Mouse (Mus musculus): Measurements from ENCODE around the gene Serpinb1a. TPM values are rescaled to one million over a fixed set of nuclear protein-coding genes. Genes with fewer than 3 reads are reported as not detected.
A peak's percentile ranks its signal among the peaks of the same experiment; 100 is the strongest.
"Not testable (repeated sequence)": the region's sequence is repeated elsewhere in the genome, so short reads cannot be mapped to it uniquely, and the experiment has no call there.

Serpinb1a gene
- polyA plus RNA-seq, 1 experiment from 2014 or later = 0.74 TPM

DNA sequence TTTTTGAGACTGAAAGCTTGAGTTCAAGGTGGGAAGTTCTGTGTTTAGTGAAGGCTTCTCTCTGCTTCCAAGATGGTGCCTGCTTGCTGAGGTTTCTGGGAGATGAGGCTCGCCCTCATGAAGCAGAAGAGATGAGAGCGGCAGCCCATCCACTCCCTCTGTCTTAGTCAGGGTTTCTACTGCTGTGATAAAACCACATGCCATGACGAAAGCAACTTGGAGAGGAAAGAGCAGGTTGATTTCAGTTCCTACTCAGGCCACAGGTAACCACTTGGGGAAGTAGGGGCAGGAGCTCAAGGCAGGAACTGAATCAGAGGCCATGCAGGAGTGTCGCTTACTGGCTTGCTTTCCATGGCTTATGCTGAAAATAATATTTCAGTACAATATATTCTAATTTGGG, 17.2 kb upstream of the Serpinb1a start:
- not testable (repeated sequence) for H3K9ac ChIP-seq (replicated peaks; ENCODE audit: low read length); H3K27me3 ChIP-seq (ENCODE audit: control insufficient read depth, insufficient read depth, low read length); ATAC-seq (replicated peaks; ENCODE audit: insufficient number of reproducible peaks, low FRiP score, low TSS enrichment, low read depth); H3K4me1 ChIP-seq (ENCODE audit: control insufficient read depth, insufficient read depth, low read length); H3K9me3 ChIP-seq (replicated peaks; ENCODE audit: control insufficient read depth, low read length); H3K4me3 ChIP-seq (ENCODE audit: low read depth, low read length); H3K36me3 ChIP-seq (replicated peaks; ENCODE audit: control insufficient read depth, insufficient read depth, low read depth, low read length); H3K4me2 ChIP-seq (ENCODE audit: low read depth, low read length); DNase-seq (ENCODE audit: low spot score); H3K27ac ChIP-seq (replicated peaks; ENCODE audit: low read depth, low read length)
- 82% methylated on average over 4 of the region's 4 CpGs for WGBS

DNA sequence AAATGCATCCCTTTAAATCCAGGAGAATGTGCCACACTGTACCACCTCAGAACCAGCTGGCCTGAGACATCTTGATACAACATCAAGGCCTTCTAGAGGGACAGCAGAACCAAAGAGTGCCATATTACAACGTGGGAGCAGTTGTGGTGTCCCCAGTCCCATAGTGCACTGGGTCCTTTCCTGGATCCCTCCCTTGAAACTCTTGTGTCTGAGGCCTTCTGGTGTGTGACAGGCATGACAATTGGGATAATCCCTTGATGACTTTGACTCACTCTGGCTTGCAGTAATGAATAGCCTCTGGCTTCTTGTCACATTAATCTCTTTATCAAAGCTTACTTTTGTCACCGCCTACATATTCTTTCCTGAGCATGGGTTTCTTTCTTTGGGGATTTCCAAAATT, 16.0 kb upstream of the Serpinb1a start:
- 60% methylated on average over 2 of the region's 2 CpGs for WGBS
- Histone ChIP-seq H3K27me3 (ENCODE audit: control insufficient read depth, insufficient read depth, low read length) (no peaks in the 10 kb centered on the region), H3K4me3 (ENCODE audit: low read depth, low read length) (no peak overlapping the region), H3K9me3 (replicated peaks; ENCODE audit: control insufficient read depth, low read length) (no peaks in the 10 kb centered on the region), H3K9ac (replicated peaks; ENCODE audit: low read length) (no peak overlapping the region), H3K36me3 (replicated peaks; ENCODE audit: control insufficient read depth, insufficient read depth, low read depth, low read length) (no peaks in the 10 kb centered on the region), H3K4me2 (ENCODE audit: low read depth, low read length) (no peak overlapping the region), H3K27ac (replicated peaks; ENCODE audit: low read depth, low read length) (no peak overlapping the region), H3K4me1 (ENCODE audit: control insufficient read depth, insufficient read depth, low read length) (no peaks in the 10 kb centered on the region)
- ATAC-seq (replicated peaks; ENCODE audit: insufficient number of reproducible peaks, low FRiP score, low TSS enrichment, low read depth) = no peak
- DNase-seq (ENCODE audit: low spot score) = no peak

DNA sequence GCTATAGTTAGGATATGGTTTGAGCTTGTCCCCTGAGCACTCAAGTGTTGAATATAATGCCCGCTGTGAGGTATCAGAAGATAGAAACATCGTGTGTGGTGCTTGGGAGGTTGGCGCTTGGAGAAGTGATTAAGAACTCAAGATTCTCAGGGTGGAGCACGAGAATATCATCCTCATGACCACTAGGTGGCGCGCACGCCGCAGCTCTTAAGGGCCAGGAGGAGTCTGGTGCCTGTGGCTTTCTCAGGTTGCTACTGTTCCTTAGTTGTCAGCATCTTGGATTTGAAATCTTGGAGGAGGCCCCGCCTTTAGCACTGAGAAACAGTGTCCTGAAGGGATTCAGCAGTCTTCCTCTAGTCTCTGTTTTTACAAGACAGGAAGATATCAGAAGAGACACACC, 15.5 kb upstream of the Serpinb1a start:
- WGBS = 9% methylated on average over 9 of the region's 9 CpGs
- H3K4me2 ChIP-seq (ENCODE audit: low read depth, low read length) = no peak overlapping the region
- no peaks in the 10 kb centered on the region for H3K9me3 ChIP-seq (replicated peaks; ENCODE audit: control insufficient read depth, low read length)
- no peak; the same call in 1 of the 2 replicates for ATAC-seq (replicated peaks; ENCODE audit: insufficient number of reproducible peaks, low FRiP score, low TSS enrichment, low read depth)
- DNase-seq (ENCODE audit: low spot score) = peak; percentile 82
- no peaks in the 10 kb centered on the region for H3K27me3 ChIP-seq (ENCODE audit: control insufficient read depth, insufficient read depth, low read length)
- no peak overlapping the region for H3K9ac ChIP-seq (replicated peaks; ENCODE audit: low read length)
- no peak overlapping the region for H3K27ac ChIP-seq (replicated peaks; ENCODE audit: low read depth, low read length)
- no peaks in the 10 kb centered on the region for H3K4me1 ChIP-seq (ENCODE audit: control insufficient read depth, insufficient read depth, low read length)
- no peak overlapping the region for H3K4me3 ChIP-seq (ENCODE audit: low read depth, low read length)
- no peaks in the 10 kb centered on the region for H3K36me3 ChIP-seq (replicated peaks; ENCODE audit: control insufficient read depth, insufficient read depth, low read depth, low read length)

DNA sequence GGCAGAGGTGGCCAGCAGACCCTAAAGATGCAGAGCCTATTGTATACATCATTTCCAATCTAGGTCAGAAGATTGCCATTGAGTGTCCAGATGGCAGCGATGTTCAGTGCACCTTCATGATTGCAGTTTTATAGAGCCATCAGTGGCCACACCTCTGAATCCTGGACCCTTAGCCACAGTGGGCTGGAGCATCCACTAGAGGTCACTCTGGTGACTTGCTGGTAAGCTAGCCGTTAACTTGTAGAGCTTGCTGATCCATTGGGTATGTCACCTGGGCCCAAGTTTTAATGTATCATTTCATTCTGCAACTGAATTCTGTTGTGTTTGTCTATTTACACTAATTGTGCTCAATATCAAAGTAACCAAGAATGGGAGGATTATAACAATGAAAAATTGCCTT, 14.6 kb upstream of the Serpinb1a start:
- no peak for DNase-seq (ENCODE audit: low spot score)
- Histone ChIP-seq H3K9me3 (replicated peaks; ENCODE audit: control insufficient read depth, low read length) (no peaks in the 10 kb centered on the region), H3K27ac (replicated peaks; ENCODE audit: low read depth, low read length) (no peak overlapping the region), H3K4me3 (ENCODE audit: low read depth, low read length) (no peak overlapping the region), H3K27me3 (ENCODE audit: control insufficient read depth, insufficient read depth, low read length) (no peaks in the 10 kb centered on the region), H3K4me1 (ENCODE audit: control insufficient read depth, insufficient read depth, low read length) (no peaks in the 10 kb centered on the region), H3K36me3 (replicated peaks; ENCODE audit: control insufficient read depth, insufficient read depth, low read depth, low read length) (no peaks in the 10 kb centered on the region), H3K9ac (replicated peaks; ENCODE audit: low read length) (no peak overlapping the region), H3K4me2 (ENCODE audit: low read depth, low read length) (no peak overlapping the region)
- no peak for ATAC-seq (replicated peaks; ENCODE audit: insufficient number of reproducible peaks, low FRiP score, low TSS enrichment, low read depth)
- WGBS = 63% methylated on average over 2 of the region's 2 CpGs

DNA sequence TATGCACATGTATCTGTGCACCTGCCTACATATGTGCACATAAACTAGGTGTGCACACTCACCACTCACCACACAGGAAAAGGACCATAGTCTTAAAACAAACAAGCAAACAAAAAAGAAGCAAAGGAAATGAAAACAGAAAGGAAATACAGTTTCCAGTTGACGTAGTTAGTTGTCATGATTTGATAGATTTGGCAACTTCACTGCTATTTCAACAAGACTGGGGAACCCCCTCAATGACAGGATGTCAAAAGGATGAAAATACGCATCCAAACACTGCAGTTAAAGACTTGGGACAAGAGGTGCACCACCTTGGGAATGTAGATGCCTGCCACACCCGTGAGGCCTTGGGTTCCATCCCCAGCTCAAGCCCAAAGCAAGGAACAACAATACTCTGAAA, 13.5 kb upstream of the Serpinb1a start:
- not testable (repeated sequence) for H3K27ac ChIP-seq (replicated peaks; ENCODE audit: low read depth, low read length); H3K36me3 ChIP-seq (replicated peaks; ENCODE audit: control insufficient read depth, insufficient read depth, low read depth, low read length); H3K9me3 ChIP-seq (replicated peaks; ENCODE audit: control insufficient read depth, low read length); H3K4me3 ChIP-seq (ENCODE audit: low read depth, low read length); H3K4me2 ChIP-seq (ENCODE audit: low read depth, low read length); H3K4me1 ChIP-seq (ENCODE audit: control insufficient read depth, insufficient read depth, low read length); H3K9ac ChIP-seq (replicated peaks; ENCODE audit: low read length); DNase-seq (ENCODE audit: low spot score); ATAC-seq (replicated peaks; ENCODE audit: insufficient number of reproducible peaks, low FRiP score, low TSS enrichment, low read depth); H3K27me3 ChIP-seq (ENCODE audit: control insufficient read depth, insufficient read depth, low read length)
- WGBS = 79% methylated on average over 1 of the region's 3 CpGs

DNA sequence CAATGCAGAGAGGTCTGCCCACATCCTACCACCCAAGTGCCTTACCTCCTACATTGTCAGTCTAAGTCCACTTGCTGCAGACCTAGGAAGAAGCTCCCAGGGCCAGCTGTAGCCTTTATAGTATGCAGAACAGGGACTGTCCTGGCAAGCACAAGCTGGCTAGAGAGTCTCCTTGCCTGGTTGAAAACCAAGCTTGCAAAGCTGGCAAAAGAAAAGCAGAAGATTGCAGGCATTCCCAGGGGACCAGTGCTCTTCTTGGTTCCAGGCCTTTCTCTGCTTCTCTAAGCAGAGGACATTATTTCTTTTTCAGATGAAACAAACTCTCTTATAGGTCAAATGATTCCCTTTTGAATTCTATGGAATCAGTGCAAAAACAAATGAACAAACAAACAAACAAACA, 12.5 kb upstream of the Serpinb1a start:
- Histone ChIP-seq H3K27ac (replicated peaks; ENCODE audit: low read depth, low read length) (no peak overlapping the region), H3K27me3 (ENCODE audit: control insufficient read depth, insufficient read depth, low read length) (no peaks in the 10 kb centered on the region), H3K4me2 (ENCODE audit: low read depth, low read length) (no peak overlapping the region)

DNA sequence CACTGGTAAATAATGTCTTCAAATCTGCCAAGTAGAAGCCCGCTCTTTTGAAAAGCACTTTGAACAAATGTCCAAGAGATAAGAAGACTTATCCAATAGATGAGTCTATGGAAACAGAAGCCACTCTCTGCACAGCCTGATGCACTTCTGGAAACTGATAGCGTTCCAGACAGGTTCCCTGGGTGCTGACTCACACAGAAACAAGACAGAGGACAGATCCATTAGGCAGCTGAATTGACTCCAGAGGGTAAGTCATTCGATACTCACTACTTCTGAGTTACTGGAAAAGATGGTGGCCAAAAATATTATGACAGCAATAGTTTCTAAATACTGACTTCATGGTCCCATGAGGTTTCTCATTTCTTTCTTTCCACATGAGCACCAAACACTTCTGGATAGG, 9.8 kb upstream of the Serpinb1a start:
- H3K9ac ChIP-seq (replicated peaks; ENCODE audit: low read length) = no peak overlapping the region

More for the DNA sequence above, 12.5 kb upstream of the Serpinb1a start:
- H3K9me3 ChIP-seq (replicated peaks; ENCODE audit: control insufficient read depth, low read length) = no peaks in the 10 kb centered on the region
- no peak overlapping the region for H3K4me3 ChIP-seq (ENCODE audit: low read depth, low read length)
- DNase-seq (ENCODE audit: low spot score) (no peak), ATAC-seq (replicated peaks; ENCODE audit: insufficient number of reproducible peaks, low FRiP score, low TSS enrichment, low read depth) (no peak)
- H3K9ac ChIP-seq (replicated peaks; ENCODE audit: low read length) = no peak overlapping the region
- no peaks in the 10 kb centered on the region for H3K4me1 ChIP-seq (ENCODE audit: control insufficient read depth, insufficient read depth, low read length)
- no peaks in the 10 kb centered on the region for H3K36me3 ChIP-seq (replicated peaks; ENCODE audit: control insufficient read depth, insufficient read depth, low read depth, low read length)

DNA sequence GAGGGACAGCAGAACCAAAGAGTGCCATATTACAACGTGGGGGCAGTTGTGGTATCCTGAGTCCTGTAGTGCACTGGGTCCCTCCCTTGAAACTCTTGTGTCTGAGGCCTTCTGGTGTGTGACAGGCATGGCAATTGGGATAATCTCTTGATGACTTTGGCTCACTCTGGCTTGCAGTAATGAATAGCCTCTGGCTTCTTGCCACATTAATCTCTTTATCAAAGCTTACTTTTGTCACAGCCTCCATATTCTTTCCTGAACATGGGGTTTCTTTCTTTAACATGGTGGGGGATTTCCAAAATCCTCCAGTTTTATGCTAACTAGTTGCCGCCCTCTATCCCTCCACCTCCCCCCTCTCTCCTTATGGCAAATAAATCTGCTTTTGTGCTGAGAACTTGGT, 2.1 kb upstream of the Serpinb1a start:
- Histone ChIP-seq H3K4me3 (ENCODE audit: low read depth, low read length) (no peak overlapping the region), H3K27me3 (ENCODE audit: control insufficient read depth, insufficient read depth, low read length) (no peaks in the 10 kb centered on the region), H3K9me3 (replicated peaks; ENCODE audit: control insufficient read depth, low read length) (no peaks in the 10 kb centered on the region), H3K4me1 (ENCODE audit: control insufficient read depth, insufficient read depth, low read length) (no peaks in the 10 kb centered on the region), H3K4me2 (ENCODE audit: low read depth, low read length) (no peak overlapping the region), H3K36me3 (replicated peaks; ENCODE audit: control insufficient read depth, insufficient read depth, low read depth, low read length) (no peaks in the 10 kb centered on the region), H3K9ac (replicated peaks; ENCODE audit: low read length) (no peak overlapping the region), H3K27ac (replicated peaks; ENCODE audit: low read depth, low read length) (no peak overlapping the region)
- no peak for ATAC-seq (replicated peaks; ENCODE audit: insufficient number of reproducible peaks, low FRiP score, low TSS enrichment, low read depth)
- no peak for DNase-seq (ENCODE audit: low spot score)
- 72% methylated on average over 2 of the region's 2 CpGs for WGBS

More for the DNA sequence above, 9.8 kb upstream of the Serpinb1a start:
- Histone ChIP-seq H3K27ac (replicated peaks; ENCODE audit: low read depth, low read length) (no peak overlapping the region), H3K4me3 (ENCODE audit: low read depth, low read length) (no peak overlapping the region), H3K27me3 (ENCODE audit: control insufficient read depth, insufficient read depth, low read length) (no peaks in the 10 kb centered on the region), H3K9me3 (replicated peaks; ENCODE audit: control insufficient read depth, low read length) (no peaks in the 10 kb centered on the region), H3K4me1 (ENCODE audit: control insufficient read depth, insufficient read depth, low read length) (no peaks in the 10 kb centered on the region), H3K4me2 (ENCODE audit: low read depth, low read length) (no peak overlapping the region), H3K36me3 (replicated peaks; ENCODE audit: control insufficient read depth, insufficient read depth, low read depth, low read length) (no peaks in the 10 kb centered on the region)
- ATAC-seq (replicated peaks; ENCODE audit: insufficient number of reproducible peaks, low FRiP score, low TSS enrichment, low read depth) = no peak
- 79% methylated on average over 3 of the region's 3 CpGs for WGBS
- no peak for DNase-seq (ENCODE audit: low spot score)

All from embryonic facial prominence, embryonic 11.5 days (tissue).